31 mouse cellular contexts compared by ENCODE assay signal in genomic region chr3:96520171-96520570, GRCm38 (mm10). TPM values are rescaled to one million over a fixed set of nuclear protein-coding genes. Genes with fewer than 3 reads are reported as not detected.
DNase-seq lines count a peak whose midpoint lies in the region; ATAC-seq and TF ChIP-seq lines count a peak whose summit lies in the region.
"Had no signal": no experiment of that assay in that cellular context is flagged by ENCODE, and none has a peak within 500 bp of the region (broad histone marks: within the 10 kb centered on the region; RNA-seq: fewer than 3 reads in every experiment).

No protein-coding gene starts in this region.

- no peak for TF ChIP-seq CTCF in intestine, postnatal 0 days (IDR thresholded peaks at IDR 0.05; ENCODE audit: low read depth)

- no peaks in the 10 kb centered on the region for H3K36me3 ChIP-seq in intestine, embryonic 15.5 days
- no peaks in the 10 kb centered on the region for H3K36me3 ChIP-seq in intestine, postnatal 0 days (ENCODE audit: control insufficient read depth, insufficient read depth)
- no peaks in the 10 kb centered on the region for H3K36me3 ChIP-seq in ES-E14 (ENCODE audit: control insufficient read depth, insufficient read depth, low read length, poor library complexity, severe bottlenecking)
- H3K36me3 ChIP-seq in intestine, embryonic 16.5 days (ENCODE audit: control insufficient read depth, insufficient read depth, low read length): no peaks in the 10 kb centered on the region
- H3K36me3 ChIP-seq: forebrain, embryonic 10.5 days; heart, embryonic 10.5 days; heart, embryonic 13.5 days had no signal

- H3K9ac ChIP-seq in intestine, embryonic 15.5 days: no peak overlapping the region
- no peak overlapping the region for H3K9ac ChIP-seq in intestine, postnatal 0 days (ENCODE audit: low read depth, low read length)
- peak overlapping the region; percentile 0; the same call in 1 of the 2 replicates for H3K9ac ChIP-seq in ES-E14 (ENCODE audit: insufficient read depth, low read depth, low read length, poor library complexity, severe bottlenecking)
- H3K9ac ChIP-seq in intestine, embryonic 16.5 days (ENCODE audit: low read depth, low read length): no peak overlapping the region
- H3K9ac ChIP-seq: forebrain, embryonic 13.5 days; heart, embryonic 13.5 days; hindbrain, embryonic 14.5 days had no signal

- no peak overlapping the region for H3K4me3 ChIP-seq in intestine, embryonic 15.5 days (replicated peaks)
- no peak overlapping the region for H3K4me3 ChIP-seq in intestine, postnatal 0 days (ENCODE audit: low read depth, low read length)
- peak overlapping the region; percentile 3 to 46; a peak in 2 of 4 replicates for H3K4me3 ChIP-seq in ES-E14 (ENCODE audit: insufficient read depth in 1 of 2, low read depth in 1 of 2, low read length in 2 of 2, poor library complexity in 1 of 2, severe bottlenecking in 1 of 2)
- H3K4me3 ChIP-seq in intestine, embryonic 16.5 days (ENCODE audit: low read length): no peak overlapping the region
- H3K4me3 ChIP-seq: forebrain, embryonic 10.5 days; forebrain, embryonic 13.5 days; gastrocnemius, adult 2 months; heart, adult 2 months; heart, embryonic 10.5 days; heart, embryonic 13.5 days had no signal

- H3K9me3 ChIP-seq in intestine, embryonic 15.5 days: no peaks in the 10 kb centered on the region
- no peaks in the 10 kb centered on the region for H3K9me3 ChIP-seq in intestine, postnatal 0 days (ENCODE audit: control insufficient read depth)
- no peaks in the 10 kb centered on the region for H3K9me3 ChIP-seq in ES-E14 (ENCODE audit: control insufficient read depth, insufficient read depth, low read depth, low read length)
- H3K9me3 ChIP-seq in intestine, embryonic 16.5 days (ENCODE audit: control insufficient read depth, low read length): no peaks in the 10 kb centered on the region
- H3K9me3 ChIP-seq: forebrain, embryonic 10.5 days; forebrain, embryonic 13.5 days; heart, embryonic 10.5 days; heart, embryonic 13.5 days had no signal

- H3K4me1 ChIP-seq in intestine, embryonic 15.5 days (replicated peaks): no peaks in the 10 kb centered on the region
- H3K4me1 ChIP-seq in intestine, postnatal 0 days (replicated peaks; ENCODE audit: control insufficient read depth, insufficient read depth, low read length): no peaks in the 10 kb centered on the region
- H3K4me1 ChIP-seq in ES-E14 (ENCODE audit: control insufficient read depth in 2 of 2, insufficient read depth in 2 of 2, low read length in 2 of 2, poor library complexity in 1 of 2): peaks cover 0 to 8% of the 10 kb centered on the region in 2 experiments; a peak in 2 of 4 replicates
- no peaks in the 10 kb centered on the region for H3K4me1 ChIP-seq in intestine, embryonic 16.5 days (ENCODE audit: control insufficient read depth, insufficient read depth, low read length)
- H3K4me1 ChIP-seq: forebrain, embryonic 13.5 days had no signal

- WGBS in intestine, embryonic 15.5 days: 25% methylated on average over 5 of the region's 5 CpGs
- WGBS in intestine, postnatal 0 days: 26% methylated on average over 5 of the region's 5 CpGs
- 41% methylated on average over 5 of the region's 5 CpGs for WGBS in intestine, embryonic 16.5 days

- ATAC-seq in intestine, embryonic 15.5 days: peak; percentile 79
- ATAC-seq in intestine, postnatal 0 days: no peak
- ATAC-seq in intestine, embryonic 16.5 days: peak; percentile 70
- no peak for ATAC-seq in frontal cortex, adult (ENCODE audit: low TSS enrichment)
- no peak for ATAC-seq in megakaryocyte progenitor cell, adult 5-6 weeks (replicated peaks; ENCODE audit: poor library complexity)
- ATAC-seq: forebrain, embryonic 13.5 days; forebrain, embryonic 16.5 days; hindbrain, postnatal 0 days; inflammation-experienced regulatory T-cells, adult 6 months had no signal

- H3K27me3 ChIP-seq in intestine, embryonic 15.5 days (replicated peaks): 0 out of 2 replicates have a peak, but pooled peaks cover 2% of the 10 kb centered on the region
- H3K27me3 ChIP-seq in intestine, postnatal 0 days (replicated peaks; ENCODE audit: control insufficient read depth, insufficient read depth, low read length): no peaks in the 10 kb centered on the region
- H3K27me3 ChIP-seq in intestine, embryonic 16.5 days (replicated peaks; ENCODE audit: control insufficient read depth, insufficient read depth, low read length): 0 out of 2 replicates have a peak, but pooled peaks cover 3% of the 10 kb centered on the region
- H3K27me3 ChIP-seq: heart, embryonic 13.5 days had no signal

- in situ Hi-C loops in ES-E14 (cut with MboI; ENCODE audit: low sequenced_read_pairs in 2 of 2, unreplicated experiment in 2 of 2): no loop called here

- H3K4me2 ChIP-seq in intestine, embryonic 15.5 days (replicated peaks): 0 out of 2 replicates have a peak overlapping the region, but pooled peaks have one; percentile 24
- H3K4me2 ChIP-seq in intestine, postnatal 0 days (replicated peaks; ENCODE audit: low read depth): no peak overlapping the region
- H3K4me2 ChIP-seq in intestine, embryonic 16.5 days (ENCODE audit: low read depth, low read length): no peak overlapping the region
- H3K4me2 ChIP-seq: forebrain, embryonic 13.5 days; heart, embryonic 13.5 days; hindbrain, embryonic 14.5 days had no signal

- no peak for DNase-seq in ES-E14 (ENCODE audit: low read depth, low spot score)
- DNase-seq: adrenal gland, postnatal 10 days; adrenal gland, postnatal 36 days; B cell, adult 2 months; cerebellum, adult 18-20 months; cerebellum, adult 9-10 months; gastrocnemius, adult 2 months; gastrocnemius, postnatal 14 days; heart, adult 2 months; heart, postnatal 14 days; heart, postnatal 4 days; kidney, adult 18-20 months had no signal

- H3K27ac ChIP-seq in intestine, embryonic 15.5 days: no peak overlapping the region
- no peak overlapping the region for H3K27ac ChIP-seq in intestine, postnatal 0 days (ENCODE audit: low read depth, low read length)
- no peak overlapping the region for H3K27ac ChIP-seq in ES-E14 (ENCODE audit: insufficient read depth, low read depth, low read length, poor library complexity, severe bottlenecking)
- no peak overlapping the region for H3K27ac ChIP-seq in intestine, embryonic 16.5 days (ENCODE audit: low read length)
- H3K27ac ChIP-seq: forebrain, embryonic 10.5 days; forebrain, embryonic 13.5 days; gastrocnemius, adult 2 months; heart, adult 2 months; heart, embryonic 13.5 days; hindbrain, embryonic 14.5 days; hindbrain, postnatal 0 days had no signal

TF ChIP-seq in ES-E14, 5 proteins besides CTCF, POLR2A, EP300 and RAD21:
- TF ChIP-seq ZC3H11A (IDR thresholded peaks at IDR 0.05; ENCODE audit: borderline replicate concordance, low read depth, low read length): no peak
- TF ChIP-seq HCFC1 (IDR thresholded peaks at IDR 0.05; ENCODE audit: borderline replicate concordance, insufficient read depth, low read length): no peak
- TF ChIP-seq ZNF384 (IDR thresholded peaks at IDR 0.05; ENCODE audit: low read depth, low read length): no peak
- TF ChIP-seq MAFK (IDR thresholded peaks at IDR 0.05; ENCODE audit: insufficient read depth, low read depth, low read length): no peak
- no peak for TF ChIP-seq CHD2 (IDR thresholded peaks at IDR 0.05; ENCODE audit: low read depth, low read length)
TF ChIP-seq in ES-E14: peak in this region for 0.

RNA-seq across cellular contexts. Expression of gene Hfe2, which starts 4.8 kb away (rescaled TPM):
- polyA plus RNA-seq in intestine, embryonic 15.5 days (2015; fragmentation: Nextera tagmentation; extraction: Ambion mirVana): 0.29 and 0.37 TPM in 2 replicates
- polyA plus RNA-seq in intestine, postnatal 0 days (2015; fragmentation: Nextera tagmentation; extraction: Ambion mirVana): 0.07 TPM in 1 of 2 replicates, not detected in the other
- 1.0 and 1.2 TPM in 2 replicates for total RNA-seq in ES-E14 (2012; rRNA removed)
- polyA plus RNA-seq in intestine, embryonic 16.5 days (2015; fragmentation: Nextera tagmentation; extraction: Ambion mirVana): 0.15 and 0.37 TPM in 2 replicates
- not detected in 2 replicates for total RNA-seq in megakaryocyte progenitor cell, adult 5-6 weeks (2015)
- total RNA-seq in megakaryocyte progenitor cell, adult 5-6 weeks (2017): not detected in 2 replicates
- total RNA-seq: adrenal gland, postnatal 36 days; CH12.LX; MEL had no signal
- polyA plus RNA-seq: inflammation-experienced regulatory T-cells, adult 6 months had no signal

RNA-seq across cellular contexts. Expression of gene Txnip, which starts 37.6 kb away (rescaled TPM):
- polyA plus RNA-seq in intestine, embryonic 15.5 days (2015; fragmentation: Nextera tagmentation; extraction: Ambion mirVana): 136 and 146 TPM in 2 replicates
- 244 and 254 TPM in 2 replicates for polyA plus RNA-seq in intestine, postnatal 0 days (2015; fragmentation: Nextera tagmentation; extraction: Ambion mirVana)
- total RNA-seq in ES-E14 (2012; rRNA removed): 128 and 161 TPM in 2 replicates
- polyA plus RNA-seq in intestine, embryonic 16.5 days (2015; fragmentation: Nextera tagmentation; extraction: Ambion mirVana): 146 and 152 TPM in 2 replicates
- total RNA-seq in megakaryocyte progenitor cell, adult 5-6 weeks (2015): 103 and 139 TPM in 2 replicates
- total RNA-seq in megakaryocyte progenitor cell, adult 5-6 weeks (2017): 94.6 and 128 TPM in 2 replicates

RNA-seq across cellular contexts. Expression of gene Gm16253, which starts 56.6 kb away (rescaled TPM):
- 0.67 and 1.5 TPM in 2 replicates for polyA plus RNA-seq in intestine, embryonic 15.5 days (2015; fragmentation: Nextera tagmentation; extraction: Ambion mirVana)
- polyA plus RNA-seq in intestine, postnatal 0 days (2015; fragmentation: Nextera tagmentation; extraction: Ambion mirVana): 0.31 and 0.41 TPM in 2 replicates
- total RNA-seq in ES-E14 (2012; rRNA removed): 1.8 and 2.0 TPM in 2 replicates
- 0.45 and 0.97 TPM in 2 replicates for polyA plus RNA-seq in intestine, embryonic 16.5 days (2015; fragmentation: Nextera tagmentation; extraction: Ambion mirVana)
- total RNA-seq in megakaryocyte progenitor cell, adult 5-6 weeks (2015): not detected in 2 replicates
- not detected in 2 replicates for total RNA-seq in megakaryocyte progenitor cell, adult 5-6 weeks (2017)
- total RNA-seq: adrenal gland, adult 18-20 months; adrenal gland, postnatal 36 days; hindbrain, postnatal 0 days; MEL had no signal
- polyA plus RNA-seq: embryonic facial prominence, embryonic 11.5 days; embryonic facial prominence, embryonic 14.5 days; frontal cortex, adult 2 months; heart, adult 2 months had no signal

Comparison
In these comparisons a context has a peak if more than half of its experiments do, and no peak if none do; other contexts are left out.
1. ATAC-seq: peak in intestine, embryonic 15.5 days (single experiment) and intestine, embryonic 16.5 days (single experiment); none in intestine, postnatal 0 days (single experiment), frontal cortex, adult (single experiment) and megakaryocyte progenitor cell, adult 5-6 weeks (single experiment).
2. H3K4me3 ChIP-seq: peak in ES-E14 (2 of 2); none in intestine, embryonic 15.5 days (single experiment), intestine, postnatal 0 days (single experiment) and intestine, embryonic 16.5 days (single experiment).